Mouse (Mus musculus) splenic B cell, adult 2 months (primary cell): ENCODE data around the gene Cdk14.

ENCODE experiments used
- DNase-seq: peaks from one replicate; pipeline ENCODE4 v3.0.0-alpha.2; 2011; ENCODE audit warnings: low read depth, low spot score
- H3K27me3 ChIP-seq: 2 replicates; pipeline ENCODE4 v1.6.1; 2012; ENCODE audit warnings: mild to moderate bottlenecking, low read length, moderate library complexity, mixed read lengths; ENCODE audit not compliant: control insufficient read depth, poor library complexity, insufficient read depth, severe bottlenecking
- H3K36me3 ChIP-seq: 2 replicates; pipeline ENCODE4 v1.6.1; 2012; ENCODE audit warnings: mild to moderate bottlenecking, low read length, moderate library complexity, mixed read lengths; ENCODE audit not compliant: control insufficient read depth, poor library complexity, insufficient read depth, severe bottlenecking

The Cdk14 gene

GRCm38 (mm10) chr5:5282425-5282824 lies 137.7 kb downstream of the Cdk14 start:
- Histone ChIP-seq H3K36me3 (no peaks in the 10 kb centered on the region), H3K27me3 (no peaks in the 10 kb centered on the region)
- DNase-seq: no peak

GRCm38 (mm10) chr5:5275321-5275720 lies 144.8 kb downstream of the Cdk14 start:
- Histone ChIP-seq H3K27me3 (no peaks in the 10 kb centered on the region), H3K36me3 (no peaks in the 10 kb centered on the region)
- DNase-seq: no peak

GRCm38 (mm10) chr5:5274318-5274717 lies 145.8 kb downstream of the Cdk14 start:
- no peaks in the 10 kb centered on the region for H3K27me3 ChIP-seq
- no peaks in the 10 kb centered on the region for H3K36me3 ChIP-seq
- no peak for DNase-seq

- no peak for DNase-seq
- no peaks in the 10 kb centered on the region for H3K36me3 ChIP-seq
- H3K27me3 ChIP-seq: no peaks in the 10 kb centered on the region
Measured at GRCm38 (mm10) chr5:5266787-5267126, 153.4 kb downstream of the Cdk14 start.

- Histone ChIP-seq H3K27me3 (no peaks in the 10 kb centered on the region), H3K36me3 (no peaks in the 10 kb centered on the region)
- peak; percentile 66 for DNase-seq
Measured at GRCm38 (mm10) chr5:5265861-5266786, 154.0 kb downstream of the Cdk14 start.

GRCm38 (mm10) chr5:5265401-5265841 lies 154.7 kb downstream of the Cdk14 start:
- no peaks in the 10 kb centered on the region for H3K27me3 ChIP-seq
- no peaks in the 10 kb centered on the region for H3K36me3 ChIP-seq
- DNase-seq: no peak

GRCm38 (mm10) chr5:5264712-5265111 lies 155.4 kb downstream of the Cdk14 start:
- no peak for DNase-seq
- Histone ChIP-seq H3K36me3 (no peaks in the 10 kb centered on the region), H3K27me3 (no peaks in the 10 kb centered on the region)

- Histone ChIP-seq H3K27me3 (no peaks in the 10 kb centered on the region), H3K36me3 (no peaks in the 10 kb centered on the region)
- no peak for DNase-seq
Measured at GRCm38 (mm10) chr5:5261725-5262296, 158.3 kb downstream of the Cdk14 start.

- DNase-seq: no peak
- Histone ChIP-seq H3K27me3 (no peaks in the 10 kb centered on the region), H3K36me3 (no peaks in the 10 kb centered on the region)
Measured at GRCm38 (mm10) chr5:5260966-5261724, 159.0 kb downstream of the Cdk14 start.

GRCm38 (mm10) chr5:5260309-5260708 lies 159.8 kb downstream of the Cdk14 start:
- Histone ChIP-seq H3K27me3 (no peaks in the 10 kb centered on the region), H3K36me3 (no peaks in the 10 kb centered on the region)
- DNase-seq: no peak

- no peak for DNase-seq
- no peaks in the 10 kb centered on the region for H3K36me3 ChIP-seq
- no peaks in the 10 kb centered on the region for H3K27me3 ChIP-seq
Measured at GRCm38 (mm10) chr5:5254391-5254790, 165.7 kb downstream of the Cdk14 start.

GRCm38 (mm10) chr5:5253177-5253576 lies 166.9 kb downstream of the Cdk14 start:
- H3K36me3 ChIP-seq: no peaks in the 10 kb centered on the region
- no peak for DNase-seq
- no peaks in the 10 kb centered on the region for H3K27me3 ChIP-seq

GRCm38 (mm10) chr5:5247671-5248070 lies 172.4 kb downstream of the Cdk14 start:
- Histone ChIP-seq H3K36me3 (no peaks in the 10 kb centered on the region), H3K27me3 (no peaks in the 10 kb centered on the region)
- DNase-seq: no peak

GRCm38 (mm10) chr5:5246534-5247175 lies 173.5 kb downstream of the Cdk14 start:
- no peaks in the 10 kb centered on the region for H3K27me3 ChIP-seq
- H3K36me3 ChIP-seq: no peaks in the 10 kb centered on the region
- no peak for DNase-seq
